Mouse (Mus musculus): ENCODE data around the gene Gga3. TPM values are rescaled to one million over a fixed set of nuclear protein-coding genes. Genes with fewer than 3 reads are reported as not detected.

Gene Gga3
- polyA plus RNA-seq, 1 experiment from 2014 or later: 14.9 TPM

DNA sequence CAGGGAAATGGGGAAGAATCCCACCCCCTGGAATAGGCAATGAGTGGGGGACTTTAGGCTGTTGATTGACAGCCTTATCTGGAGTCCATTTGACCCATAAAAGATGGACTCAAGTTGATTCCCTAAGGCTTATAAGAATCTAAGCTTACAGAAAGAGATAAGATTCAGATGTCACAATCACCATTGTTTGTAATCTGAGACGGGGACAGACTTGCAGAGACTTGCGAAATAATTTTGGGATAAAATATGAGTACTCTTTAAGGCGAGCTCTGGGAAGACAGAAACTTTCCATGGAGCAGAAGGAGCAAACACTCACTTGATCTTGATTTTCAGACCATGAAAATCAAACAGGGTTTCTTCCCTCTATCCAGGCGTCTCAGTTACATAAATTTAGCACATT lies 60.3 kb downstream of the Gga3 start:
- no peaks in the 10 kb centered on the region for H3K36me3 ChIP-seq
- no peaks in the 10 kb centered on the region for H3K9me3 ChIP-seq
- 58% methylated on average over 4 of the region's 4 CpGs for WGBS
- no peak overlapping the region for H3K9ac ChIP-seq
- no peak for ATAC-seq (ENCODE audit: extremely low read depth, insufficient number of reproducible peaks, low FRiP score, low TSS enrichment)
- H3K27me3 ChIP-seq (replicated peaks): 0 out of 2 replicates have a peak, but pooled peaks cover 4% of the 10 kb centered on the region
- no peak overlapping the region for H3K27ac ChIP-seq (replicated peaks)
- H3K4me3 ChIP-seq: no peak overlapping the region
- H3K4me2 ChIP-seq: no peak overlapping the region
- H3K4me1 ChIP-seq: no peaks in the 10 kb centered on the region

GRCm38 (mm10) chr11:115538045-115538444 lies 65.8 kb downstream of the Gga3 start:
- Histone ChIP-seq H3K27me3 (replicated peaks) (0 out of 2 replicates have a peak, but pooled peaks cover 2% of the 10 kb centered on the region), H3K27ac (replicated peaks) (no peak overlapping the region), H3K4me1 (peaks cover 22% of the 10 kb centered on the region), H3K9me3 (no peaks in the 10 kb centered on the region), H3K4me3 (no peak overlapping the region), H3K36me3 (peaks cover 13% of the 10 kb centered on the region), H3K9ac (no peak overlapping the region), H3K4me2 (no peak overlapping the region)
- 55% methylated on average over 2 of the region's 2 CpGs for WGBS
- no peak for ATAC-seq (ENCODE audit: extremely low read depth, insufficient number of reproducible peaks, low FRiP score, low TSS enrichment)

GRCm38 (mm10) chr11:115536856-115537568 lies 66.8 kb downstream of the Gga3 start:
- peaks cover 22% of the 10 kb centered on the region for H3K4me1 ChIP-seq
- H3K36me3 ChIP-seq: peaks cover 24% of the 10 kb centered on the region
- WGBS: 89% methylated on average over 10 of the region's 10 CpGs
- ATAC-seq (ENCODE audit: extremely low read depth, insufficient number of reproducible peaks, low FRiP score, low TSS enrichment): no peak
- H3K27me3 ChIP-seq (replicated peaks): no peaks in the 10 kb centered on the region
- no peak overlapping the region for H3K9ac ChIP-seq
- H3K9me3 ChIP-seq: no peaks in the 10 kb centered on the region
- peak overlapping the region; percentile 100 for H3K27ac ChIP-seq (replicated peaks)
- peak overlapping the region; percentile 78 for H3K4me2 ChIP-seq
- H3K4me3 ChIP-seq: peak overlapping the region; percentile 95; the same call in 1 of the 2 replicates

DNA sequence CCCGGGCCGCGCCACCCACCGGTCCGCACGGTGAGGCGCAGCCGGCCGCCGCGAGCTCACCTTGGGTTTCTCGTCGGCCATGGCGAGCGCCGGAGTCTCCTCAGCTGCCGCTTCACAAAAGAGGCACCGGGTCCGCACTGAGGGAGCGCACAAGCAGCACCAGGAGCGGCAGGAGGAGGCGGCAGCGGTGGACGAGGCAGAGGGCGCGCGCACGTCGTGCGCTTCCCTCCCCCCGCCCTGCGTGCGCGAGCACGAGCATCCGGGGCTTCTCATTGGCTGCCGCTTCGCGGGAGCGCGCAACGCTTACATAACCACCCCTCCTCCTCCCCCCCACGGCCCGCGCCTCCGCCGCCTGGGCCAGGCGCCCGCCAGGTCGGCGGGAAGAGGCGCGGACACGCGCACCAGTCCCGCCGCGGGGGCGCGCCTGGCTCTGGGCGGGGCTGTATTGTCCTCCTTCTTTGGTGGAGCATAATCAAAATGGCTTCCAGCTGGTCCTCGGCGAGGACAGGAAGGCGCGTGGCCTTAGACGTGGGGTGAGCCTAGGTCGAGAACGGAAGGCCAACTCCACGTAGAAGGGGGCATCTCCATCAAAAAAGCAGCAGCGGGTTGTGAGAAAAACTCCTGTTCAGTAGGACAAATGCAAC lies 67.7 kb downstream of the Gga3 start, which contains the start of gene Sumo2:
TSS of gene Sumo2 (minus strand) at position 239 of the 644 bp plus-strand sequence.
- Histone ChIP-seq H3K4me2 (peak within 1 kb of the TSS; percentile 78), H3K4me1 (peaks cover 22% of the 10 kb centered on the region), H3K9ac (peak within 1 kb of the TSS; percentile 99), H3K4me3 (peak within 1 kb of the TSS; percentile 95), H3K9me3 (no peaks in the 10 kb centered on the region), H3K27ac (replicated peaks) (peak within 1 kb of the TSS; percentile 100), H3K27me3 (replicated peaks) (no peaks in the 10 kb centered on the region), H3K36me3 (peaks cover 32% of the 10 kb centered on the region)
- ATAC-seq (ENCODE audit: extremely low read depth, insufficient number of reproducible peaks, low FRiP score, low TSS enrichment): peak; percentile 82
- under 1% methylated on average over 63 of the region's 70 CpGs for WGBS

DNA sequence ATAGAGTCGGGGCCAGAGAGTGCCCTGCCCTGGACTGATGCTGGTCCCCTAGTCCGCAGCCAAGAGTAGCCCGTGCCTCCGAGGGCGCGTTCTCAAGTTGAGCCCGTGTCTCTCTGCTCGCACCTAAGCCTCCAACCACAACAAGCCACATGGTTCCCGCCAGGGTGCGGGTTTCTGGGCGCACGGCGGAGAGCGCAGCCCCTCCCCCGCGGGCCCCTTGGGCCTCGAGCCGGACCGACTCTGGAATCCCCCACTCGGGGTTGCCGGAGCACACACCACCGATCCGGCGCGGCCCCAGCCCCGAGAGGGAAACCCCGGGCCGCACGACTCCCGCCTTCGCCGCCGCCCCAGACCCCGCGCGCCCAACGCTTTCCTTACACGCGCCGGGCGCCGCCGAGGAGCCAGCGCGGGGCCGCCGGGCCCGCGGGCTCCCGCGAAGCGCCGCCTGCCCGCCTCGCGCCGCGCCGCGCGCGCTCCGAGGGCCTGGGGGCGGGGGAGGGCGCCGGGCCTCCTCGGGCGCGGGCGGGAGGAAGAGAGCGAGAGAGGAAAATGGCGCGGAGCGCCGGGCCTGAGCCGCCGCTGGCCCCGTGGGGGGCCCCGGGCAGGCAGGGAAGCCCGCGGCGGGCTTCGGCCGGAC lies 68.3 kb downstream of the Gga3 start:
- Histone ChIP-seq H3K27ac (replicated peaks) (peak overlapping the region; percentile 100), H3K9me3 (no peaks in the 10 kb centered on the region), H3K4me3 (peak overlapping the region; percentile 95), H3K4me1 (peaks cover 22% of the 10 kb centered on the region), H3K36me3 (peaks cover 39% of the 10 kb centered on the region), H3K4me2 (peak overlapping the region; percentile 78), H3K9ac (peak overlapping the region; percentile 99), H3K27me3 (replicated peaks) (no peaks in the 10 kb centered on the region)
- WGBS: under 1% methylated on average over 84 of the region's 84 CpGs
- ATAC-seq (ENCODE audit: extremely low read depth, insufficient number of reproducible peaks, low FRiP score, low TSS enrichment): peak; percentile 75

- H3K4me2 ChIP-seq: peak overlapping the region; percentile 78
- H3K27ac ChIP-seq (replicated peaks): peak overlapping the region; percentile 100
- peak overlapping the region; percentile 99 for H3K9ac ChIP-seq
- peak overlapping the region; percentile 95 for H3K4me3 ChIP-seq
- H3K9me3 ChIP-seq: no peaks in the 10 kb centered on the region
- 7% methylated on average over 11 of the region's 11 CpGs for WGBS
- H3K36me3 ChIP-seq: peaks cover 45% of the 10 kb centered on the region
- H3K4me1 ChIP-seq: peaks cover 22% of the 10 kb centered on the region
- no peaks in the 10 kb centered on the region for H3K27me3 ChIP-seq (replicated peaks)
- ATAC-seq (ENCODE audit: extremely low read depth, insufficient number of reproducible peaks, low FRiP score, low TSS enrichment): no peak
Observed at GRCm38 (mm10) chr11:115534759-115535371, 69.0 kb downstream of the Gga3 start.

Other genes with a start within 250 kb of the Gga3 start
- 6.8 and 7.0 TPM in 2 replicates for gene Hid1, start 236.3 kb downstream of the Gga3 start, polyA plus RNA-seq (2015; fragmentation: Nextera tagmentation; extraction: Ambion mirVana)
- gene Cdr2l, start 222.1 kb downstream of the Gga3 start, polyA plus RNA-seq (2015; fragmentation: Nextera tagmentation; extraction: Ambion mirVana): 6.7 and 7.4 TPM in 2 replicates
- 173 and 184 TPM in 2 replicates for gene Mrpl58, start 200.3 kb downstream of the Gga3 start, polyA plus RNA-seq (2015; fragmentation: Nextera tagmentation; extraction: Ambion mirVana)
- 1,581 and 1,838 TPM in 2 replicates for gene Atp5h, start 184.1 kb downstream of the Gga3 start, polyA plus RNA-seq (2015; fragmentation: Nextera tagmentation; extraction: Ambion mirVana)
- 8.8 and 12.1 TPM in 2 replicates for gene Kctd2, start 183.9 kb downstream of the Gga3 start, polyA plus RNA-seq (2015; fragmentation: Nextera tagmentation; extraction: Ambion mirVana)
- gene Trim80, start 163.5 kb downstream of the Gga3 start, polyA plus RNA-seq (2015; fragmentation: Nextera tagmentation; extraction: Ambion mirVana): 0.07 and 0.19 TPM in 2 replicates
- 0.10 and 0.21 TPM in 2 replicates for gene Slc16a5, start 141.6 kb downstream of the Gga3 start, polyA plus RNA-seq (2015; fragmentation: Nextera tagmentation; extraction: Ambion mirVana)
- gene Armc7, start 128.4 kb downstream of the Gga3 start, polyA plus RNA-seq (2015; fragmentation: Nextera tagmentation; extraction: Ambion mirVana): 6.6 and 6.9 TPM in 2 replicates
- gene Nt5c, start 112.2 kb downstream of the Gga3 start, polyA plus RNA-seq (2015; fragmentation: Nextera tagmentation; extraction: Ambion mirVana): 57.0 and 59.4 TPM in 2 replicates
- 432 and 502 TPM in 2 replicates for gene Jpt1, start 89.7 kb downstream of the Gga3 start, polyA plus RNA-seq (2015; fragmentation: Nextera tagmentation; extraction: Ambion mirVana)
- gene Sumo2, start 67.8 kb downstream of the Gga3 start, polyA plus RNA-seq (2015; fragmentation: Nextera tagmentation; extraction: Ambion mirVana): 606 and 657 TPM in 2 replicates
- gene Nup85, start 39.6 kb downstream of the Gga3 start, polyA plus RNA-seq (2015; fragmentation: Nextera tagmentation; extraction: Ambion mirVana): 111 and 113 TPM in 2 replicates
- gene Mrps7, start 126 bp downstream of the Gga3 start, polyA plus RNA-seq (2015; fragmentation: Nextera tagmentation; extraction: Ambion mirVana): 79.2 and 86.8 TPM in 2 replicates
- 23.1 and 24.6 TPM in 2 replicates for gene Mif4gd, start 8.9 kb upstream of the Gga3 start, polyA plus RNA-seq (2015; fragmentation: Nextera tagmentation; extraction: Ambion mirVana)
- gene Slc25a19, start 24.2 kb upstream of the Gga3 start, polyA plus RNA-seq (2015; fragmentation: Nextera tagmentation; extraction: Ambion mirVana): 36.4 and 37.2 TPM in 2 replicates
- 86.6 and 90.0 TPM in 2 replicates for gene Grb2, start 104.5 kb upstream of the Gga3 start, polyA plus RNA-seq (2015; fragmentation: Nextera tagmentation; extraction: Ambion mirVana)
- 34.3 and 39.4 TPM in 2 replicates for gene Tmem94, start 161.4 kb upstream of the Gga3 start, polyA plus RNA-seq (2015; fragmentation: Nextera tagmentation; extraction: Ambion mirVana)
- 20.0 and 20.1 TPM in 2 replicates for gene Caskin2, start 209.6 kb upstream of the Gga3 start, polyA plus RNA-seq (2015; fragmentation: Nextera tagmentation; extraction: Ambion mirVana)
- gene Tsen54, start 210.7 kb upstream of the Gga3 start, polyA plus RNA-seq (2015; fragmentation: Nextera tagmentation; extraction: Ambion mirVana): 24.4 and 27.5 TPM in 2 replicates
- 18.9 and 19.0 TPM in 2 replicates for gene Llgl2, start 220.0 kb upstream of the Gga3 start, polyA plus RNA-seq (2015; fragmentation: Nextera tagmentation; extraction: Ambion mirVana)